Mouse (Mus musculus): ENCODE data around the gene Zfp365. TPM values are rescaled to one million over a fixed set of nuclear protein-coding genes. Genes with fewer than 3 reads are reported as not detected.

The Zfp365 gene
- polyA plus RNA-seq, 1 experiment from 2014 or later: 4.4 TPM

DNA sequence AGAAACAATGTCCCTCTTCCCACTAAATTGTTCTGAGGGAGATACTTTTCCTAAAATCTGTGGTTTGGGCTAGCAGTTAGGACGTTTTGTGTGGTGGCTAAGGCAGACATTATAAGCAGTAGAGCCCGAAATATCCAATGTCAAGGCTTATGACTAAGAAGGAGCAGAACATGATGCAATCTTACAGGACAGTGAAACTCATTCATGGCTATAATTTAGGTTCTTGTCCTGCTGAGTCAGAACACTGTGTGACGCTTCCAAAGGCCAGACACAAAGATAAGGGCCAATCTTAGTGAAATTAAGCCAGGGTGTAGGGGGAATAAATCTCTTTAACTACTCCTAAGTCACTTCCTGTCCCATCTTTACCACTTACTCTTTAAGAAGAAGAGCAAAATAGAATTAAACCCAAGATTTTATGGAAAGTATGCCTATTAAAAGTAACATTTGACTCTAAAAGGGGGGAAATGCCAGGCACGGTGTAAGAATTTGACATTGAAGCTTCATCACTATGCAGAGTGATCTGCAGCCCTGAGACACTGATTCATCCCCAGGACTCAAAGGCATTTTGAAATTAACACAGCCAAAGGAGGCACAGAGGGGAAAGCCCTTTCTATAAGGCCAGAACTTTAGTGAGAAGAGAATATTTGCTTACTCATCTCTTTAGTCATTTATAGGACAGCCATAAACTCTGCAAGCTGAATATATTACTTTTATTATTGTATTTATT is 13.3 kb downstream of the Zfp365 start:
- Histone ChIP-seq H3K4me2 (replicated peaks) (no peak overlapping the region), H3K4me1 (peaks cover 5% of the 10 kb centered on the region), H3K4me3 (no peak overlapping the region), H3K36me3 (no peaks in the 10 kb centered on the region), H3K27ac (replicated peaks) (no peak overlapping the region), H3K9me3 (no peaks in the 10 kb centered on the region), H3K27me3 (no peaks in the 10 kb centered on the region), H3K9ac (replicated peaks) (no peak overlapping the region)
- WGBS: 79% methylated on average over 4 of the region's 4 CpGs
- ATAC-seq (replicated peaks): no peak

GRCm38 (mm10) chr10:67898355-67898935 is 14.0 kb downstream of the Zfp365 start:
- Histone ChIP-seq H3K4me3 (no peak overlapping the region), H3K9me3 (no peaks in the 10 kb centered on the region), H3K9ac (replicated peaks) (no peak overlapping the region), H3K36me3 (no peaks in the 10 kb centered on the region), H3K4me1 (peaks cover 12% of the 10 kb centered on the region), H3K27ac (replicated peaks) (no peak overlapping the region), H3K27me3 (no peaks in the 10 kb centered on the region), H3K4me2 (replicated peaks) (no peak overlapping the region)
- 95% methylated on average over 9 of the region's 9 CpGs for WGBS
- no peak for ATAC-seq (replicated peaks)

GRCm38 (mm10) chr10:67897281-67897680 is 15.2 kb downstream of the Zfp365 start:
- 73% methylated on average over 6 of the region's 6 CpGs for WGBS
- H3K4me2 ChIP-seq (replicated peaks): no peak overlapping the region
- no peaks in the 10 kb centered on the region for H3K36me3 ChIP-seq
- no peaks in the 10 kb centered on the region for H3K9me3 ChIP-seq
- no peaks in the 10 kb centered on the region for H3K27me3 ChIP-seq
- no peak for ATAC-seq (replicated peaks)
- peaks cover 17% of the 10 kb centered on the region for H3K4me1 ChIP-seq
- H3K27ac ChIP-seq (replicated peaks): no peak overlapping the region
- no peak overlapping the region for H3K4me3 ChIP-seq
- H3K9ac ChIP-seq (replicated peaks): no peak overlapping the region

DNA sequence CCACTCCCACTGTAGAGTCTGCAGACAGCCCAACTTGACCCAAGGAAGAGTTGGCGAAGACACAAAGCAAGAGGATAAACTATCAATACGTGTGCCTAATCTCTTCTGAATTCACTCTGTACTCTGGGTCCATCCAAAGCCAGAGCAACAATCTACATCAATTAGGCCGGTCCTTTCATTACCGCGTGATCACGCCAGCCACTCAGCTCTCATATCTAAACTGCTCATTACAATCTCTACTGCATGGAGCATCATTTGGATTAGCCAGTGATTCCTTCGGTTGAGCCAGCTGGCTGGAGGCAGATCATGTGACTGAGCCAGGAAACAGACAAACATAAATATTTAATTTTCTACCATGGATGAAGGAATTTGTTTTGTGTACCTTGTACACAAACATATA is 17.8 kb downstream of the Zfp365 start:
- 62% methylated on average over 7 of the region's 7 CpGs for WGBS
- H3K9me3 ChIP-seq: no peaks in the 10 kb centered on the region
- peak; percentile 47; the same call in 1 of the 2 replicates for ATAC-seq (replicated peaks)

GRCm38 (mm10) chr10:67894059-67894458 is 18.4 kb downstream of the Zfp365 start:
- H3K27me3 ChIP-seq: no peaks in the 10 kb centered on the region
- H3K4me1 ChIP-seq: peaks cover 17% of the 10 kb centered on the region
- ATAC-seq (replicated peaks): peak; percentile 34; the same call in 1 of the 2 replicates
- 56% methylated on average over 8 of the region's 8 CpGs for WGBS
- no peak overlapping the region; the same call in 1 of the 2 replicates for H3K4me2 ChIP-seq (replicated peaks)
- H3K4me3 ChIP-seq: no peak overlapping the region
- H3K36me3 ChIP-seq: no peaks in the 10 kb centered on the region
- H3K27ac ChIP-seq (replicated peaks): 0 out of 2 replicates have a peak overlapping the region, but pooled peaks have one; percentile 5
- no peak overlapping the region for H3K9ac ChIP-seq (replicated peaks)
- H3K9me3 ChIP-seq: no peaks in the 10 kb centered on the region

More for the DNA sequence above, 17.8 kb downstream of the Zfp365 start:
- no peaks in the 10 kb centered on the region for H3K27me3 ChIP-seq
- H3K4me2 ChIP-seq (replicated peaks): no peak overlapping the region
- H3K27ac ChIP-seq (replicated peaks): no peak overlapping the region
- peaks cover 17% of the 10 kb centered on the region for H3K4me1 ChIP-seq
- H3K4me3 ChIP-seq: no peak overlapping the region
- no peaks in the 10 kb centered on the region for H3K36me3 ChIP-seq
- no peak overlapping the region for H3K9ac ChIP-seq (replicated peaks)

GRCm38 (mm10) chr10:67893226-67893625 is 19.2 kb downstream of the Zfp365 start:
- no peaks in the 10 kb centered on the region for H3K36me3 ChIP-seq
- peak; percentile 43; the same call in 1 of the 2 replicates for ATAC-seq (replicated peaks)
- H3K27me3 ChIP-seq: no peaks in the 10 kb centered on the region
- H3K9me3 ChIP-seq: no peaks in the 10 kb centered on the region
- H3K4me3 ChIP-seq: no peak overlapping the region
- WGBS: 68% methylated on average over 10 of the region's 10 CpGs
- H3K4me1 ChIP-seq: peaks cover 17% of the 10 kb centered on the region
- H3K27ac ChIP-seq (replicated peaks): no peak overlapping the region
- no peak overlapping the region for H3K9ac ChIP-seq (replicated peaks)
- H3K4me2 ChIP-seq (replicated peaks): no peak overlapping the region

DNA sequence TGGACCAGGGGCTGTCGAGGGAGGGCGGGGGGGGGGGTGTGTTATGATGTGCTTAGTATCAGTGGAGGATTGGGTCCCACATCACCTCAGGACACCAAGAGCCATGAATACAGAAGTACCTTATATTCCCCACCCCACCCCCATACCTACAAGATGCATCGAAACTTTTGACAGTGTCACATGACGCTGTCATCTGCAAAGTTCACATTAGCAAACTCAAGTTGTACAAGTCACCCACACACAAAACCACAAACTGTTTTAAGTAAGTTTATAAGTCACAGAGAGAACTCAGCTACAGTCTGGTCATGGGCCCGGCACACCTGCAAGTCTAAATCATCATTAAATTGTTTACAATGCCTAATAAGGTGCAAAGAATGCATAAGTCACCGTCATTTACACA is 21.3 kb downstream of the Zfp365 start:
- H3K9ac ChIP-seq (replicated peaks): no peak overlapping the region
- no peak overlapping the region for H3K4me2 ChIP-seq (replicated peaks)
- no peaks in the 10 kb centered on the region for H3K36me3 ChIP-seq
- no peak overlapping the region for H3K27ac ChIP-seq (replicated peaks)
- H3K9me3 ChIP-seq: no peaks in the 10 kb centered on the region
- ATAC-seq (replicated peaks): no peak
- peaks cover 17% of the 10 kb centered on the region for H3K4me1 ChIP-seq
- H3K27me3 ChIP-seq: no peaks in the 10 kb centered on the region
- no peak overlapping the region for H3K4me3 ChIP-seq
- WGBS: 85% methylated on average over 6 of the region's 6 CpGs

DNA sequence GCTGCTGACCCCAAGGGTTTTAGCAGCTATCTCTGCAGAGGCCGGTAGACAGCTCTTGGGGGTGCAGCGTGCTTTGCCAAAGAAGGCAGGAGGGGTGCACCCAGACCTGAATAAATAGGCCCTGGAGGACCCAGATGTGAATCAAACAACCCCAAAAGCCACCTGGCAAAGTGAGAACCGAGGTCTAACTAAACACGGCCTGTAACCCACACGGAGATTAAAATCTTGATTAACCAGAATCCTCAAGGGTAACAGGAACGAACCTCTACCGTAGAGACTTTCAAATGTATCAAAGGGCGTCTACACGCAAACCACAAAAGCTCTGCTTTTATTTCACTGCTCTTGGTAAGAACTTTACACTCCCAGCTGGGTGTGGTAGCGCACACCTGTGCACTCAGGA is 24.5 kb downstream of the Zfp365 start:
- H3K4me3 ChIP-seq: no peak overlapping the region
- peaks cover under 1% of the 10 kb centered on the region; the same call in 1 of the 2 replicates for H3K4me1 ChIP-seq
- no peak overlapping the region for H3K9ac ChIP-seq (replicated peaks)
- no peaks in the 10 kb centered on the region for H3K9me3 ChIP-seq
- no peaks in the 10 kb centered on the region for H3K27me3 ChIP-seq
- no peak overlapping the region for H3K27ac ChIP-seq (replicated peaks)
- no peaks in the 10 kb centered on the region for H3K36me3 ChIP-seq
- H3K4me2 ChIP-seq (replicated peaks): no peak overlapping the region
- whole genome bisulfite sequencing: 96% methylated on average over 10 of the region's 10 CpGs
- ATAC-seq (replicated peaks): no peak

DNA sequence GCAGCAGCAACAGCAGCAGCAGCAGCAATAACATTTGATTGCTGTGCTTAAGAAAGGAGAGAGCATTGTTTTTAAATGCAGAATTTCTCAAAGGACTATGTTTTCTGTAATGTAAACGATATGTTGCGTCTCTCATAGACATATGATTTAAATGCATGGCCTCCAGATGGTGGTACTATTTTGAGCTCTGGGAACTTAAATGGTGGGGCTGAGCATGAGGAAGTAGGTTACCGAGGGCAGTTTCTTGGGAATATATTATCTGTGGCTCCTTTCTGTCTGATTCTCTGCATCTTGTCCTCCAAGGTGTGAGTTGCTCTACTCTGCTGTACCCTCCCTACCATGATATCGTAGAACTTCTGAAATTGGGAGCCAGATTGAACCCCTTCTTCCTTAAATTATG is 31.8 kb downstream of the Zfp365 start:
- ATAC-seq (replicated peaks): no peak
- H3K4me2 ChIP-seq (replicated peaks): no peak overlapping the region
- H3K9me3 ChIP-seq: no peaks in the 10 kb centered on the region
- no peaks in the 10 kb centered on the region for H3K4me1 ChIP-seq
- no peak overlapping the region for H3K4me3 ChIP-seq
- no peaks in the 10 kb centered on the region for H3K36me3 ChIP-seq
- no peaks in the 10 kb centered on the region for H3K27me3 ChIP-seq
- H3K9ac ChIP-seq (replicated peaks): no peak overlapping the region
- H3K27ac ChIP-seq (replicated peaks): no peak overlapping the region
- WGBS: 87% methylated on average over 4 of the region's 4 CpGs

- WGBS: 20% methylated on average over 2 of the region's 2 CpGs
- Histone ChIP-seq H3K4me1 (no peaks in the 10 kb centered on the region), H3K9ac (replicated peaks) (no peak overlapping the region), H3K27me3 (no peaks in the 10 kb centered on the region), H3K4me2 (replicated peaks) (no peak overlapping the region), H3K27ac (replicated peaks) (no peak overlapping the region), H3K36me3 (no peaks in the 10 kb centered on the region), H3K4me3 (no peak overlapping the region), H3K9me3 (no peaks in the 10 kb centered on the region)
- ATAC-seq (replicated peaks): no peak; the same call in 1 of the 2 replicates
Measured at GRCm38 (mm10) chr10:67871811-67872210, 40.7 kb downstream of the Zfp365 start.

DNA sequence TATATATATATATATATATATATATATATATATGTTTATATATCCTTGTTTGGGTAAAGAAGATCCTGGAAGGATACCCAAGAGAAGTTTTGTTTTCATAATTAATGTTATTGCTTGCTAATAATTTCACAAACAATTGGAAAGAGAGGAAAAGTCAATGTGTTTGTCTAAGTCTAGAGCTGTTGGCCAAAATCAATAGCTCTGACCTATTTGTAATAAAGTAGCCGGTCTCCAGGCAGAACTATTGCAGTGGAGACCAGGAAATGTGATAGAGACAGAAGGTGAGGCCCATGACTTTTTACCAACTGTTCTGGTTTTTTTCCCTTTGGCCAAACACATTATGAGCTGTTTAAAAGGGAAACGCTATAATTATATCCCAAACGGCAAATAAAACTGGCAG is 44.2 kb downstream of the Zfp365 start:
- H3K4me2 ChIP-seq (replicated peaks): no peak overlapping the region
- H3K4me1 ChIP-seq: no peaks in the 10 kb centered on the region
- no peaks in the 10 kb centered on the region for H3K9me3 ChIP-seq
- H3K9ac ChIP-seq (replicated peaks): no peak overlapping the region
- ATAC-seq (replicated peaks): no peak
- H3K27ac ChIP-seq (replicated peaks): no peak overlapping the region
- 87% methylated on average over 3 of the region's 3 CpGs for WGBS
- H3K4me3 ChIP-seq: no peak overlapping the region
- H3K36me3 ChIP-seq: no peaks in the 10 kb centered on the region
- H3K27me3 ChIP-seq: no peaks in the 10 kb centered on the region

DNA sequence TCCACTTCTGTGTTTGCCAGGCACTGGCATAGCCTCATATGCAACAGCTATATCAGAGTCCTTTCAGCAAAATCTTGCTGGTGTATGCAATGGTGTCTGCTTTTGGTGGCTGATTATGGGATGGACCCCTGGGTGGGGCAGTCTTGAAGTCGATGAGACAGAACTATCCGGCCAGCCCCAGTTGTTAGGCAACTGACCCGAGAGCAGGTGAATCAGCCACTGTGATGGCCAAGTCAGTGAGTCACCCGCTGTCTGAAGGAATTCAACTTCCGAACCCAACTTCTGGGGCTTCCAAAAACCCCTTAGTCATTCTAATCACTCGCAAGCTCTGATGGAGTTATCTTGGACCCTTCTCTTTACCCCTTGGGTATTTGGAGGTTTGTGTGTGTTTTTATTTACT is 46.6 kb downstream of the Zfp365 start:
- Histone ChIP-seq H3K4me2 (replicated peaks) (no peak overlapping the region), H3K9me3 (no peaks in the 10 kb centered on the region), H3K27me3 (no peaks in the 10 kb centered on the region), H3K4me1 (no peaks in the 10 kb centered on the region), H3K27ac (replicated peaks) (no peak overlapping the region), H3K4me3 (no peak overlapping the region), H3K36me3 (no peaks in the 10 kb centered on the region), H3K9ac (replicated peaks) (no peak overlapping the region)
- WGBS: 95% methylated on average over 6 of the region's 6 CpGs
- ATAC-seq (replicated peaks): no peak
